Mouse (Mus musculus) MEL (cell line): Measurements from ENCODE around the gene Sec1. TPM values are rescaled to one million over a fixed set of nuclear protein-coding genes. Genes with fewer than 3 reads are reported as not detected.

Source experiments
- DNase-seq: peaks from one replicate; pipeline ENCODE4 v3.0.0; 2011; ENCODE audit warnings: low read depth, low spot score
- H3K27ac ChIP-seq: 2 replicates; pipeline ENCODE4 v1.5.1; 2012; ENCODE audit warnings: low read depth, mild to moderate bottlenecking, control low read depth, low read length, moderate library complexity; ENCODE audit not compliant: control insufficient read depth
- H3K27me3 ChIP-seq, 2 experiments: fragments of 150-350 bp in 1 of 2; sonication (generic) in 1 of 2; 2 replicates each; pipeline ENCODE4 v1.6.1; 2012; ENCODE audit warnings: low read length in 2 of 2, mild to moderate bottlenecking in 2 of 2, improper control_type of control experiment in 1 of 2, moderate library complexity in 1 of 2; ENCODE audit not compliant: insufficient read depth in 2 of 2, control insufficient read depth in 1 of 2
- H3K36me3 ChIP-seq, 2 experiments: 2 replicates each; pipeline ENCODE4 v1.6.1; 2012 to 2014; ENCODE audit warnings: low read length in 2 of 2, improper control_type of control experiment in 1 of 2, inconsistent platforms in 1 of 2, mild to moderate bottlenecking in 1 of 2; ENCODE audit not compliant: insufficient read depth in 2 of 2, control insufficient read depth in 1 of 2
- H3K4me1 ChIP-seq, 2 experiments: fragments of 150-350 bp in 1 of 2; sonication (generic) in 1 of 2; 2 replicates each; pipeline ENCODE4 v1.6.1; 2012; ENCODE audit warnings: low read length in 2 of 2, improper control_type of control experiment in 1 of 2, mild to moderate bottlenecking in 1 of 2; ENCODE audit not compliant: insufficient read depth in 2 of 2, control insufficient read depth in 1 of 2
- H3K4me3 ChIP-seq, 2 experiments: fragments of 150-350 bp in 1 of 2; sonication (generic) in 1 of 2; 2 replicates each; pipeline ENCODE4 v1.5.1; 2012; ENCODE audit warnings: low read depth in 2 of 2, low read length in 2 of 2, mild to moderate bottlenecking in 2 of 2, moderate library complexity in 2 of 2, control low read depth in 1 of 2, improper control_type of control experiment in 1 of 2; ENCODE audit not compliant: control insufficient read depth in 1 of 2, insufficient read depth in 1 of 2
- H3K79me2 ChIP-seq: 2 replicates; pipeline ENCODE4 v1.6.1; 2012; ENCODE audit warnings: mild to moderate bottlenecking, low read length, moderate library complexity; ENCODE audit not compliant: control insufficient read depth, poor library complexity, insufficient read depth
- H3K9ac ChIP-seq: 2 replicates; pipeline ENCODE4 v1.6.1; 2012; ENCODE audit warnings: low read depth, mild to moderate bottlenecking, control low read depth, low read length, moderate library complexity; ENCODE audit not compliant: control insufficient read depth, poor library complexity, severe bottlenecking
- H3K9me3 ChIP-seq: fragments of 150-350 bp; sonication (generic); replicated peaks from 2 replicates; pipeline ENCODE4 v1.6.1; 2012; ENCODE audit warnings: mild to moderate bottlenecking, low read length, improper control_type of control experiment, moderate library complexity; ENCODE audit not compliant: insufficient read depth
- BHLHE40 ChIP-seq: IDR thresholded peaks from 2 replicates; pipeline ENCODE4 v1.6.1; 2012; ENCODE audit warnings: low read depth, mild to moderate bottlenecking, inconsistent platforms, low read length, improper control_type of control experiment, borderline replicate concordance
- CHD1 ChIP-seq: IDR thresholded peaks from 2 replicates; pipeline ENCODE4 v1.6.1; 2012; ENCODE audit warnings: low read depth, mild to moderate bottlenecking, inconsistent platforms, low read length, improper control_type of control experiment
- CHD2 ChIP-seq: IDR thresholded peaks from 2 replicates; pipeline ENCODE4 v1.6.1; 2011; ENCODE audit warnings: low read length, improper control_type of control experiment
- ELF1 ChIP-seq: IDR thresholded peaks from 2 replicates; pipeline ENCODE4 v1.6.1; 2014; ENCODE audit warnings: low read depth, mild to moderate bottlenecking, inconsistent platforms, low read length, improper control_type of control experiment, moderate library complexity
- ETS1 ChIP-seq: IDR thresholded peaks from 2 replicates; pipeline ENCODE4 v1.6.1; 2012; ENCODE audit warnings: low read depth, mild to moderate bottlenecking, inconsistent platforms, low read length, improper control_type of control experiment, moderate library complexity
- GATA1 ChIP-seq: IDR thresholded peaks from 2 replicates; pipeline ENCODE4 v1.6.1; 2011; ENCODE audit warnings: low read depth, low read length, improper control_type of control experiment
- MAFK ChIP-seq: IDR thresholded peaks from 2 replicates; pipeline ENCODE4 v1.6.1; 2011; ENCODE audit warnings: low read depth, mild to moderate bottlenecking, low read length, improper control_type of control experiment, borderline replicate concordance
- MAX ChIP-seq: IDR thresholded peaks from 2 replicates; pipeline ENCODE4 v1.6.1; 2011; ENCODE audit warnings: low read length, improper control_type of control experiment
- MYB ChIP-seq: IDR thresholded peaks from 2 replicates; pipeline ENCODE4 v1.6.1; 2011; ENCODE audit warnings: mild to moderate bottlenecking, low read depth, low read length, improper control_type of control experiment
- MYC ChIP-seq: IDR thresholded peaks from 2 replicates; pipeline ENCODE4 v1.6.1; 2011; ENCODE audit warnings: low read depth, mild to moderate bottlenecking, low read length, improper control_type of control experiment, moderate library complexity
- NELFE ChIP-seq: IDR thresholded peaks from 2 replicates; pipeline ENCODE4 v1.6.1; 2011; ENCODE audit warnings: low read depth, low read length, improper control_type of control experiment
- NRF1 ChIP-seq: IDR thresholded peaks from 2 replicates; pipeline ENCODE4 v1.6.1; 2014; ENCODE audit warnings: low read depth, mild to moderate bottlenecking, inconsistent platforms, low read length, improper control_type of control experiment, moderate library complexity; ENCODE audit not compliant: poor library complexity, insufficient read depth, severe bottlenecking
- POLR2AphosphoS5 ChIP-seq: IDR thresholded peaks from 2 replicates; pipeline ENCODE4 v1.6.1; 2012; ENCODE audit warnings: low read depth, borderline replicate concordance, mild to moderate bottlenecking, inconsistent platforms, low read length, moderate library complexity, mixed read lengths
- TAL1 ChIP-seq: IDR thresholded peaks from 2 replicates; pipeline ENCODE4 v1.6.1; 2012; ENCODE audit warnings: mild to moderate bottlenecking, inconsistent platforms, low read length, moderate library complexity, mixed read lengths
- TCF12 ChIP-seq: IDR thresholded peaks from 2 replicates; pipeline ENCODE4 v1.6.1; 2014; ENCODE audit warnings: low read depth, mild to moderate bottlenecking, inconsistent platforms, low read length, improper control_type of control experiment, moderate library complexity
- USF1 ChIP-seq: IDR thresholded peaks from 2 replicates; pipeline ENCODE4 v1.6.1; 2014; ENCODE audit warnings: low read depth, mild to moderate bottlenecking, inconsistent platforms, low read length, improper control_type of control experiment, moderate library complexity
- USF2 ChIP-seq, 2 experiments: IDR thresholded peaks; 2 replicates each; pipeline ENCODE4 v1.6.1; 2011 to 2012; ENCODE audit warnings: improper control_type of control experiment in 2 of 2, low read length in 2 of 2, borderline replicate concordance in 1 of 2, inconsistent platforms in 1 of 2, low read depth in 1 of 2, mild to moderate bottlenecking in 1 of 2; ENCODE audit not compliant: insufficient read depth in 1 of 2
- ZMIZ1 ChIP-seq: IDR thresholded peaks from 2 replicates; pipeline ENCODE4 v1.6.1; 2012; ENCODE audit warnings: low read depth, mild to moderate bottlenecking, inconsistent platforms, low read length, improper control_type of control experiment, moderate library complexity
- ZNF384 ChIP-seq: IDR thresholded peaks from 2 replicates; pipeline ENCODE4 v1.6.1; 2012; ENCODE audit warnings: low read depth, mild to moderate bottlenecking, inconsistent platforms, low read length, improper control_type of control experiment
- polyA plus RNA-seq, 2 experiments: library from polyadenylated mRNA; stranded (reverse) in 1 of 2; unstranded in 1 of 2; fragments of >175 nt in 1 of 2; fragments of >200 nt in 1 of 2; gene quantifications; 2 replicates each; pipeline versions ENCODE4 v1.2.1 to v1.2.4; 2012; ENCODE audit warnings: low replicate concordance in 2 of 2, low read depth in 1 of 2; ENCODE audit not compliant: insufficient read length in 2 of 2, insufficient read depth in 1 of 2, missing spikeins in 1 of 2
- total RNA-seq: library from RNA; depleted of rRNA; stranded (reverse); fragments of 300-350 nt; gene quantifications from 2 replicates; pipeline ENCODE4 v1.2.3, GENCODE M21; 2012

Gene Sec1
- total and polyA plus RNA-seq, 3 experiments = not detected

- no peak for TF ChIP-seq NRF1
- TF ChIP-seq ETS1 = peak; percentile 15; the same call in 1 of the 2 replicates
- TF ChIP-seq MAFK = no peak
- no peak for TF ChIP-seq BHLHE40
- TF ChIP-seq MYC = 0 out of 2 replicates have a peak, but pooled peaks have one; percentile 14
- TF ChIP-seq USF1 = no peak
- no peak for TF ChIP-seq CHD2
- TF ChIP-seq, all 39 proteins: peak for 6
Observed at GRCm38 (mm10) chr7:45742338-45742737, 48.1 kb upstream of the Sec1 start (continued).

- H3K36me3 ChIP-seq = peaks cover 0 to 8% of the 10 kb centered on the region in 2 experiments; a peak in 1 of 4 replicates
- H3K27ac ChIP-seq = no peak overlapping the region
- H3K9me3 ChIP-seq = no peaks in the 10 kb centered on the region
- no peak overlapping the region; the same call in 1 of the 2 replicates for H3K9ac ChIP-seq
- TF ChIP-seq ZMIZ1 (no peak), TAL1 (no peak), GATA1 (no peak), MYB (no peak), CHD2 (no peak), USF2 (IDR thresholded peaks at IDR 0.05; ENCODE audit: borderline replicate concordance in 1 of 2, insufficient read depth in 1 of 2, low read depth in 1 of 2, low read length in 2 of 2) (no peak), MAFK (no peak), ZNF384 (no peak), BHLHE40 (no peak), MAX (no peak), POLR2AphosphoS5 (no peak), NELFE (no peak), TCF12 (no peak), CHD1 (no peak), MYC (no peak), ELF1 (no peak)
- no peaks in the 10 kb centered on the region for H3K79me2 ChIP-seq
- H3K27me3 ChIP-seq = no peaks in the 10 kb centered on the region
- H3K4me1 ChIP-seq = peaks cover 0 to 16% of the 10 kb centered on the region in 2 experiments; a peak in 2 of 4 replicates
- DNase-seq = no peak
- peak overlapping the region in 1 of 2 experiments; percentile 5; a peak in 1 of 4 replicates for H3K4me3 ChIP-seq
Observed at GRCm38 (mm10) chr7:45741777-45742176, 47.6 kb upstream of the Sec1 start.
